Mouse (Mus musculus) ES-E14 (cell line): ENCODE data around the gene Nova2. TPM values are rescaled to one million over a fixed set of nuclear protein-coding genes. Genes with fewer than 3 reads are reported as not detected.
A peak's percentile ranks its signal among the peaks of the same experiment; 100 is the strongest.

ENCODE experiments used
- DNase-seq: peaks from one replicate; pipeline ENCODE4 v3.0.0-alpha.2; 2013; ENCODE audit warnings: low read depth, low spot score
- H3K27ac ChIP-seq: 2 replicates; pipeline ENCODE4 v1.5.1; 2012; ENCODE audit warnings: low read depth, mild to moderate bottlenecking, low read length, moderate library complexity, mixed read lengths; ENCODE audit not compliant: poor library complexity, insufficient read depth, severe bottlenecking
- H3K36me3 ChIP-seq: 2 replicates; pipeline ENCODE4 v1.6.1; 2012; ENCODE audit warnings: mild to moderate bottlenecking, low read length, moderate library complexity, mixed read lengths; ENCODE audit not compliant: control insufficient read depth, poor library complexity, insufficient read depth, severe bottlenecking
- H3K4me1 ChIP-seq, 2 experiments: fragments of 150-350 bp in 1 of 2; sonication (generic) in 1 of 2; 2 replicates each; pipeline ENCODE4 v1.6.1; 2012; ENCODE audit warnings: low read length in 2 of 2, mild to moderate bottlenecking in 1 of 2, mixed read lengths in 1 of 2; ENCODE audit not compliant: control insufficient read depth in 2 of 2, insufficient read depth in 2 of 2, poor library complexity in 1 of 2
- H3K4me3 ChIP-seq, 2 experiments: fragments of 150-350 bp in 1 of 2; sonication (generic) in 1 of 2; 2 replicates each; pipeline ENCODE4 v1.5.1; 2012; ENCODE audit warnings: low read length in 2 of 2, low read depth in 1 of 2, mild to moderate bottlenecking in 1 of 2, mixed read lengths in 1 of 2; ENCODE audit not compliant: insufficient read depth in 1 of 2, poor library complexity in 1 of 2, severe bottlenecking in 1 of 2
- H3K9ac ChIP-seq: 2 replicates; pipeline ENCODE4 v1.6.1; 2012; ENCODE audit warnings: low read depth, mild to moderate bottlenecking, low read length, mixed read lengths; ENCODE audit not compliant: poor library complexity, insufficient read depth, severe bottlenecking
- H3K9me3 ChIP-seq: fragments of 150-350 bp; sonication (generic); 2 replicates; pipeline ENCODE4 v1.6.1; 2012; ENCODE audit warnings: low read depth, mild to moderate bottlenecking, low read length; ENCODE audit not compliant: control insufficient read depth, insufficient read depth
- CHD2 ChIP-seq: IDR thresholded peaks from 2 replicates; pipeline ENCODE4 v1.6.1; 2014; ENCODE audit warnings: mild to moderate bottlenecking, low read depth, low read length, inconsistent platforms
- HCFC1 ChIP-seq: IDR thresholded peaks from 2 replicates; pipeline ENCODE4 v1.6.1; 2012; ENCODE audit warnings: low read length, inconsistent platforms, borderline replicate concordance; ENCODE audit not compliant: insufficient read depth
- MAFK ChIP-seq: IDR thresholded peaks from 2 replicates; pipeline ENCODE4 v1.6.1; 2014; ENCODE audit warnings: mild to moderate bottlenecking, low read depth, low read length, inconsistent platforms; ENCODE audit not compliant: insufficient read depth
- ZC3H11A ChIP-seq: IDR thresholded peaks from 2 replicates; pipeline ENCODE4 v1.6.1; 2012; ENCODE audit warnings: low read depth, mild to moderate bottlenecking, inconsistent platforms, low read length, borderline replicate concordance
- ZNF384 ChIP-seq: IDR thresholded peaks from 2 replicates; pipeline ENCODE4 v1.6.1; 2012; ENCODE audit warnings: low read depth, low read length, inconsistent platforms
- in situ Hi-C, 2 experiments: fragments of 600-800 bp; cut with MboI; formaldehyde crosslinking; loops; one replicate each; pipeline ENCODE4 v1.15.1; 2025; ENCODE audit warnings: low sequenced_read_pairs in 2 of 2, inconsistent platforms in 1 of 2; ENCODE audit not compliant: unreplicated experiment in 2 of 2
- total RNA-seq: library from RNA; depleted of rRNA; stranded (reverse); fragments of 300-350 nt; gene quantifications from 2 replicates; pipeline ENCODE4 v1.2.3, GENCODE M21; 2012

Nova2 gene
- total RNA-seq, 1 experiment, result 0.80 TPM

DNA sequence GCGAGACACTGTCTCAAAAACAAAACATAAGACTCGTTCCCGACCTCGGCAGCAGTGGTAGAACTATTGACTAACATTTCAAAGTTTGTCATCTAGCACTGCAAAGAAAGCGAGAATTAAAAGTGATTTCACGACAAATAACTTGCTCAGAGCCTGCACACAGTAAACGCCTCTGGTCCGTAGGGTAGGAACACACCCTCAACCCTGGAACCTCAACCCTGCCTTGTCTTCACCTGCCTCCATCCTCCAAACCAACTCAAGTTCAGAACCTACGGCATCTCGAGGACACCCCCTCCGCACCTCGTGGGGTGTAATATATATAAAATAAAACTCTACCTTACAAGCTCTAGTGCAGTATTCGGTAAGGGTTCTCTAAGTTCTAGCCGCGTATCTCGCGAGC is 15.9 kb upstream of the Nova2 start:
- DNase-seq, result no peak
- H3K9ac ChIP-seq, result peak overlapping the region; percentile 97
- H3K27ac ChIP-seq, result no peak overlapping the region
- H3K36me3 ChIP-seq, result no peaks in the 10 kb centered on the region
- in situ Hi-C loops, result no loop called here
- peaks cover 3 to 13% of the 10 kb centered on the region in 2 experiments; a peak in 1 of 4 replicates for H3K4me1 ChIP-seq
- TF ChIP-seq HCFC1 (no peak), CHD2 (no peak), ZC3H11A (no peak), ZNF384 (no peak), MAFK (no peak)
- no peaks in the 10 kb centered on the region for H3K9me3 ChIP-seq
- peak overlapping the region; percentile 98 to 99 for H3K4me3 ChIP-seq

DNA sequence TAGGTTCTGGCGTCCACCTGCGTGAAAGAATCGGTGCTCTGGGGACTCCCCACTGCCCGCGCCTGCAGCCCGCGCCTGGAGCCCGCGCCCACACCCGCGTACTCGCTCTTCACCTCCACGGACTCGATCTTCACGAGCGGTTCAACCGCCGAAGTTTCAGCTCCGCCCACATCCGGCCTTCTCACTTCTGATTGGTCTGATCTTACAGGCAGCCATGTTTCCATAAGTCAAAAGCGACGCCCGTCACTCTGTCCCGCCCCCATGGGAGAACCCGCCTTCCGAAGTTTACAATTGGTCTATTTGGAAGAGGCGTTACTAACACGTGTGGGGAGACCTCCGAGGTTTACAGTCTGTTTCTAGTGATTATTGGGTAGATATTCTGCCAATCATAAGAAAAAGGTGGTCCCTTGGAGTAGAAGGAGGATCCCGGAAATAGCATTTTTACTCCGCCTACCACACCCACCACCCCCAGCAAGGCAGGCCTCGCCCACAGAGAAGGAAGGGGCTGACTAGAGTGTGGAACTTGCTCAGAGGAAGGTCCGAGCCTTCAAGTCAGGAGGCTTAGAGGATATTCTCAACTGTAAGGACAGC is 15.4 kb upstream of the Nova2 start, which contains the start of gene Ccdc61:
Gene Ccdc61 (minus strand): TSS at position 175 of the 591 bp plus-strand sequence.
- no peaks in the 10 kb centered on the region for H3K36me3 ChIP-seq
- peak within 1 kb of the TSS; percentile 98 to 99 for H3K4me3 ChIP-seq
- H3K27ac ChIP-seq, result no peak within 1 kb of the TSS
- peaks cover 0 to 7% of the 10 kb centered on the region in 2 experiments; a peak in 1 of 4 replicates for H3K4me1 ChIP-seq
- H3K9me3 ChIP-seq, result no peaks in the 10 kb centered on the region
- in situ Hi-C loops, result no loop called here
- peak within 1 kb of the TSS; percentile 97 for H3K9ac ChIP-seq
- TF ChIP-seq CHD2 (peak; percentile 91), ZC3H11A (no peak), HCFC1 (no peak), MAFK (no peak), ZNF384 (no peak)
- DNase-seq, result peak; percentile 98

- in situ Hi-C loops, result no loop called here
- no peak for DNase-seq
Observed at GRCm38 (mm10) chr7:18916254-18916653, 9.4 kb upstream of the Nova2 start.

GRCm38 (mm10) chr7:18917931-18918330 is 7.8 kb upstream of the Nova2 start:
- no peak for TF ChIP-seq MAFK
- TF ChIP-seq ZNF384, result no peak
- TF ChIP-seq HCFC1, result no peak
- TF ChIP-seq CHD2, result no peak
- no peak for TF ChIP-seq ZC3H11A
- Histone ChIP-seq H3K27ac (no peak overlapping the region), H3K4me3 (no peak overlapping the region), H3K36me3 (no peaks in the 10 kb centered on the region), H3K9me3 (no peaks in the 10 kb centered on the region), H3K9ac (no peak overlapping the region), H3K4me1 (peaks cover 5 to 6% of the 10 kb centered on the region in 2 experiments; a peak in 2 of 4 replicates)
- in situ Hi-C loops, result no loop called here
- DNase-seq, result no peak

More at GRCm38 (mm10) chr7:18916254-18916653, 9.4 kb upstream of the Nova2 start:
- Histone ChIP-seq H3K9me3 (no peaks in the 10 kb centered on the region), H3K4me3 (no peak overlapping the region), H3K27ac (no peak overlapping the region), H3K36me3 (no peaks in the 10 kb centered on the region), H3K4me1 (peaks cover 3% of the 10 kb centered on the region in 2 experiments; a peak in 2 of 4 replicates), H3K9ac (no peak overlapping the region)
- no peak for TF ChIP-seq ZC3H11A
- no peak for TF ChIP-seq MAFK
- TF ChIP-seq HCFC1, result no peak
- no peak for TF ChIP-seq ZNF384
- no peak for TF ChIP-seq CHD2
